Mouse (Mus musculus): ENCODE data around the gene Tnfsf10.
A peak's percentile ranks its signal among the peaks of the same experiment; 100 is the strongest.

The Tnfsf10 gene

DNA sequence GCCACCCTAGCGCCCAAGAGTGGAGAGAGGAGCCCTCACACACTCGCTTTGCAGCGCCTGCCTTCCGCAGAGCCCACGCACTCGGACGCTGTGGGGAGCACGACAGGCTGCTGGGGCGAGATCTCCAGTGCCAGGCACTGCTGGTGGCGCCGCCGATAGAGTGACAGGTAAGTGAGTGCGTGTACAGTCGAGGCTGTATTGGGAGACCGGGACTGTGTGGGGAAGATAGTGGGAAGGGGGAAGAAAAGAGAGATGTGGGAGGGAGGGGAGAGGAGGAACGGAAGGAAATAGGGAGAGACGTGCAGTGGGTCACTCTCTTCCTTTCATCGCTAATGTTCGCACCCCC, 54.4 kb downstream of the Tnfsf10 start, which contains the start of gene Ghsr:
Ghsr (plus strand) TSS at position 76 of the 346 bp plus-strand sequence.
- no peak for DNase-seq (ENCODE audit: low spot score in 2 of 2)

DNA sequence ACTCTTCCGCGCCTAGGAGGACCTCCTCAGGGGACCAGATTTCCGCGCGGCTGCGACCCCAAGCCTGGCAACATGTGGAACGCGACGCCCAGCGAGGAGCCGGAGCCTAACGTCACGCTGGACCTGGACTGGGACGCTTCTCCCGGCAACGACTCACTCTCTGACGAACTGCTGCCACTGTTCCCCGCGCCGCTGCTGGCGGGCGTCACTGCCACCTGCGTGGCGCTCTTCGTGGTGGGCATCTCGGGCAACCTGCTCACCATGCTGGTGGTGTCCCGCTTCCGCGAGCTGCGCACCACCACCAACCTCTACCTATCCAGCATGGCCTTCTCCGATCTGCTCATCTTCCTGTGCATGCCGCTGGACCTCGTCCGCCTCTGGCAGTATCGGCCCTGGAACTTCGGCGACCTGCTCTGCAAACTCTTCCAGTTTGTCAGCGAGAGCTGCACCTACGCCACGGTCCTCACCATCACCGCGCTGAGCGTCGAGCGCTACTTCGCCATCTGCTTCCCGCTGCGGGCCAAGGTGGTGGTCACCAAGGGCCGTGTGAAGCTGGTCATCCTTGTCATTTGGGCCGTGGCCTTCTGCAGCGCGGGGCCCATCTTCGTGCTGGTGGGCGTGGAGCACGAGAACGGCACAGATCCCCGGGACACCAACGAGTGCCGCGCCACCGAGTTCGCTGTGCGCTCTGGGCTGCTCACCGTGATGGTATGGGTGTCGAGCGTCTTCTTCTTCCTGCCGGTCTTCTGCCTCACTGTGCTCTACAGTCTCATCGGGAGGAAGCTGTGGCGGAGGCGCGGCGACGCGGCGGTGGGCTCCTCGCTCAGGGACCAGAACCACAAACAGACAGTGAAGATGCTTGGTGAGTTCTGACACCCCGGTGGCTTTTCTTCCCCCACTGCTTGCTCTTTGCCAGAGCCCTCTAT, 55.2 kb downstream of the Tnfsf10 start:
- DNase-seq (ENCODE audit: low spot score in 2 of 2) = peak in 1 of 2 experiments; percentile 11

DNA sequence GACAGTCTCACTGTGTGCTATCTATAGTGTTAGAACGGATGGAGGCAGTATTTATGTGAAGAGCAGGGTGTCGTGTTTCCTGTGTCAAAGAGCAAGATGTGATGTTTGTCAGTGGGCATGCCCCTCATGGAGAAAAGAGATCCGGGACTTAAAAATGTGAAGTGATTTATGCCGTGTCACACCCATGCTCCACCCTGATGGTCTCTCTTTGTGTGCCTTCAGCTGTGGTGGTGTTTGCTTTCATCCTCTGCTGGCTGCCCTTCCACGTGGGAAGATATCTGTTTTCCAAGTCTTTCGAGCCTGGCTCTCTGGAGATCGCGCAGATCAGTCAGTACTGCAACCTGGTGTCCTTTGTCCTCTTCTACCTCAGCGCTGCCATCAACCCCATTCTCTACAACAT, 57.6 kb downstream of the Tnfsf10 start:
- no peak for DNase-seq (ENCODE audit: low spot score in 2 of 2)

DNA sequence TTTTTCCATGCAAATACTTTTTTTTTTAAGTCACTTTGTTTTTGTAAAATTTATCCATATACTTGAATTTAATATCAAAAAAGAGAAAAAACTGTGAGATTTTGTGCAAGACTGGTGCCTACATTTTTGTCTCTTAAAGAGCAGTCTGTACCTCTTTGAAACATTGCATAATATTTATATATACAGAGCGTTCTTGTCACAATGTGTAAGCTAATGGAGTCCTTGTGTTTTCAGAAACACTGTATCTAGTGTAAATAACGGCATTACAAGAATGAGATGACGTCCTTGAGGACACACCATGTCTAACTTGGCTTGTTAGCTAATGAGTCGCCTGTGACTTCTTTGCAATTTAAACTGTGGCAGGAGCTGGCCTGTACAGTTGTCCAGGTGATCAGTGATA, 61.1 kb downstream of the Tnfsf10 start:
- DNase-seq (ENCODE audit: low spot score in 2 of 2) = no peak

DNA sequence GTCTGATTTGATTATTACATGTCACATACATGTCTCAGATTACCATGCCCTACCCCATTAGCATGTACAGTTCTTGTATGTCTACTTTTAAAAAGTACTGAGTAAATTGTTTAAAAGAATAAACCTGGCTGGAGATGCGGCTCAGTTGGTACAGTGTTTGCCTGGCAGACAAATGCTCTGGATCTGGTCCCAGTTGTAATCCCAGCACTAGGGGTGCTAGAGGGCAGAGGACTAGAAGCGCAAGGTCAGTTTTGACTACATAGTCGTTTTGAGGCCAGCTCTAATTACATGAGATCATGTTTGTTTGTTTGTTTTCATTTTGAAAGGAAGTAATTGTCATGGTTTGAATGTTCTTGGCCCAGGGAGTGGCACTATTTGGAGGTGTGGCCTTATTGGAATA, 68.0 kb downstream of the Tnfsf10 start:
- no peak for DNase-seq (ENCODE audit: low spot score in 2 of 2)

DNA sequence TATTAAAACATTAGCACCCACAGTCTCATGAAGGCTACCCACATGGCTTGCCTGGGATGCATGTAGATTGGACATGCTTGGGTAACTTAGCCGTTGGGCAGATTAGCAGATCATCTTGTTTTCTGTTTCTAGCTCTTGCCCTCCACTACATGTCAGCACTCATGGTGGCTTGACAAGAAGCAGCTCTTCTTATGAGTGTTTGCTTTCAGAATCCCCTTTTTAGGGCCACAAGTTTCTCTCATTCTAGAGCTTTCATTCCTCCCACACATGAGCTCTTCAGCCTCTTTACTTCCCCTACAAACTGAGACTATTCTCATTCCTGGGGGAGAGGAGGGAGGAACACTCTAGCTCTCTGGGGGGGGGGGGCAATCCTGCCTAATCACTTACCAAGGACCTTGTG, 73.1 kb downstream of the Tnfsf10 start:
- no peak for DNase-seq (ENCODE audit: low spot score in 2 of 2)

All from frontal cortex, postnatal 10 days (tissue).